Mouse (Mus musculus) midbrain, embryonic 11.5 days (tissue): ENCODE measurements at regions not wholly inside any gene's neighbourhood (a gene's known extent, or its start where the extent isn't known, plus 50 kb on each side); places are given as distances from the start of the nearest gene placed in this dataset.

Experiments used
- ATAC-seq: fragments of 200-750 bp; cut with Nextera tagmentation; 2 replicates; pipeline ENCODE4 v1.8.0; 2017; ENCODE audit warnings: moderate TSS enrichment, moderate library complexity; ENCODE audit not compliant: low FRiP score
- DNase-seq: peaks from one replicate; pipeline ENCODE4 v3.0.0; 2015; ENCODE audit warnings: low spot score; ENCODE audit errors: missing footprints
- H3K27ac ChIP-seq: fragments of 300-500 bp; sonication (generic); 2 replicates; pipeline ENCODE4 v1.5.1; 2014; ENCODE audit warnings: low read depth, low read length
- H3K27me3 ChIP-seq: fragments of 300-500 bp; sonication (generic); 2 replicates; pipeline ENCODE4 v1.6.1; 2014; ENCODE audit warnings: mild to moderate bottlenecking, low read length, moderate library complexity, mixed read lengths; ENCODE audit not compliant: control insufficient read depth, insufficient read depth
- H3K36me3 ChIP-seq: fragments of 300-500 bp; sonication (generic); 2 replicates; pipeline ENCODE4 v1.6.1; 2014; ENCODE audit warnings: mild to moderate bottlenecking, low read length, moderate library complexity, mixed read lengths; ENCODE audit not compliant: control insufficient read depth, insufficient read depth
- H3K4me1 ChIP-seq: fragments of 300-500 bp; sonication (generic); 2 replicates; pipeline ENCODE4 v1.6.1; 2014; ENCODE audit warnings: low read length; ENCODE audit not compliant: control insufficient read depth, insufficient read depth
- H3K4me2 ChIP-seq: fragments of 300-500 bp; sonication (generic); 2 replicates; pipeline ENCODE4 v1.6.1; 2014; ENCODE audit warnings: mild to moderate bottlenecking, moderate library complexity
- H3K4me3 ChIP-seq: fragments of 300-500 bp; sonication (generic); 2 replicates; pipeline ENCODE4 v1.5.1; 2014; ENCODE audit warnings: low read depth, low read length
- H3K9ac ChIP-seq: fragments of 300-500 bp; sonication (generic); 2 replicates; pipeline ENCODE4 v1.6.1; 2014; ENCODE audit warnings: low read length
- H3K9me3 ChIP-seq: fragments of 300-500 bp; sonication (generic); 2 replicates; pipeline ENCODE4 v1.6.1; 2016; ENCODE audit warnings: low read length; ENCODE audit not compliant: control insufficient read depth
- WGBS: fragments of 180-500 bp; shearing (Covaris S2); extraction: QIAGEN DNeasy Blood & Tissue Kit; methylation state at CpG from one replicate; pipeline ENCODE4 v1.1.7; 2014; 5-methylcytosine and 5-hydroxymethylcytosine counted together

GRCm38 (mm10) chr1:110400051-110400450, 417.8 kb downstream of the Cdh7 start:
- H3K27me3 ChIP-seq = no peaks in the 10 kb centered on the region
- no peaks in the 10 kb centered on the region for H3K4me1 ChIP-seq
- H3K9me3 ChIP-seq = no peaks in the 10 kb centered on the region
- H3K27ac ChIP-seq = no peak overlapping the region
- whole genome bisulfite sequencing = 88% methylated on average over 2 of the region's 2 CpGs
- ATAC-seq (no peak), DNase-seq (no peak)
- H3K4me3 ChIP-seq = no peak overlapping the region
- no peaks in the 10 kb centered on the region for H3K36me3 ChIP-seq
- no peak overlapping the region for H3K4me2 ChIP-seq
- no peak overlapping the region for H3K9ac ChIP-seq

GRCm38 (mm10) chr1:110447742-110448312, 465.6 kb downstream of the Cdh7 start:
- 14% methylated on average over 3 of the region's 3 CpGs for WGBS
- ATAC-seq (peak; percentile 90), DNase-seq (peak; percentile 88)
- no peak overlapping the region for H3K4me3 ChIP-seq
- no peak overlapping the region for H3K27ac ChIP-seq
- no peaks in the 10 kb centered on the region for H3K36me3 ChIP-seq
- no peaks in the 10 kb centered on the region for H3K27me3 ChIP-seq
- no peaks in the 10 kb centered on the region for H3K9me3 ChIP-seq
- H3K4me2 ChIP-seq = no peak overlapping the region
- no peaks in the 10 kb centered on the region; the same call in none of the 2 replicates for H3K4me1 ChIP-seq
- no peak overlapping the region for H3K9ac ChIP-seq

GRCm38 (mm10) chr1:110483476-110483875, 493.9 kb downstream of the Cdh19 start:
- DNase-seq (no peak), ATAC-seq (no peak)
- H3K36me3 ChIP-seq = no peaks in the 10 kb centered on the region
- H3K4me3 ChIP-seq = no peak overlapping the region
- H3K9ac ChIP-seq = no peak overlapping the region
- H3K4me2 ChIP-seq = no peak overlapping the region
- no peaks in the 10 kb centered on the region for H3K9me3 ChIP-seq
- H3K27me3 ChIP-seq = no peaks in the 10 kb centered on the region
- no peaks in the 10 kb centered on the region for H3K4me1 ChIP-seq
- no peak overlapping the region for H3K27ac ChIP-seq

- DNase-seq = no peak
- Histone ChIP-seq H3K4me3 (no peak overlapping the region), H3K4me1 (no peaks in the 10 kb centered on the region), H3K4me2 (no peak overlapping the region), H3K36me3 (no peaks in the 10 kb centered on the region), H3K27ac (no peak overlapping the region), H3K9ac (no peak overlapping the region), H3K27me3 (no peaks in the 10 kb centered on the region), H3K9me3 (no peaks in the 10 kb centered on the region)
- WGBS = 83% methylated on average over 1 of the region's 1 CpGs
- ATAC-seq = no peak
Observed at GRCm38 (mm10) chr1:110489372-110489771, 488.0 kb downstream of the Cdh19 start.
